Mouse (Mus musculus) lung, adult 18-20 months (tissue): ENCODE results near the gene Tshz2.

Experiments used
- DNase-seq, 2 experiments: peaks; one replicate each; pipeline ENCODE4 v3.0.0; 2022; ENCODE audit warnings: mixed read lengths in 2 of 2

The Tshz2 gene

GRCm38 (mm10) chr2:169952981-169953380 is 320.2 kb downstream of the Tshz2 start:
- DNase-seq: peak in 1 of 2 experiments; percentile 32

GRCm38 (mm10) chr2:169958736-169959573 is 326.1 kb downstream of the Tshz2 start:
- peak in 1 of 2 experiments; percentile 3 for DNase-seq

- DNase-seq: no peak
Observed at GRCm38 (mm10) chr2:169961463-169962230, 328.8 kb downstream of the Tshz2 start.

- no peak for DNase-seq
Observed at GRCm38 (mm10) chr2:169962231-169962600, 329.4 kb downstream of the Tshz2 start.

- no peak for DNase-seq
Observed at GRCm38 (mm10) chr2:169962776-169963175, 330.0 kb downstream of the Tshz2 start.

DNA sequence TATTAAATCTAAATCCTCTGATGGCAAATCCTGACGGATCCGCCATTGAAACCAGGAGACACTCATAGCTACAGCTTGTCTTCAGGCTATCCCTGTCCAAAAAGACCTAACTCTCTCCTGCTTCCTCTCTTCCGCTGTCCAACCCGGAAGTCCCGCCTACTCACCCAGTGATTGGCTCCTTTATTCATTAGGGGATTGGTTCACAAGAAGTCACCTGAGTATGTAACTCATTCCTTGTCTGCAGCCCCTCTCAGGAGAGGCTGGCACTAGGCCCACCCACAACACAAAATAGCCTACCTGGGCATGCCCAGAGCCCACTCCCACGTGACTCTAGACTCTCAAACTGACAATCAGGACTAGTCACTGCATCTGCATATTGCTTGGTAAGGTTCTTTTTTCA is 337.7 kb downstream of the Tshz2 start:
- no peak for DNase-seq

DNA sequence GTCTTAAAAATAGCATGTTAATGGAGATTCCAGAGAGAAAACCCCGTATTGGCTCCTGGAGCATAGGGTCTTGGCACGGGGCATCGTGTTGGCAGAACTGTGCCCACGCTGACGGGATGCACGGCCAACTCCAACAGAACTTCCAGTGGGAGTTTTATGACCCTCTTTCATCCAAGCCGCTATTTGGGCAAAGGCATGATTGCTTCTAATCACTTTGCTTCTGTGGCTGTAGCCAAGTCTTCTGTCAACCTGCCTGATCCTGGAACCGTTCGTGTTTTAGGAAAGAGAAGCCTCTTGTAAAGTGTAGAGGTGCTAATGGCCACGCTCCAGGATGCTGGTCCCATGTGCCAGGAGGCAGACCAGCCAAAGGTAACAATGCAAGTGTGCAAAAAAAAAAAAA is 350.1 kb downstream of the Tshz2 start:
- DNase-seq: no peak

GRCm38 (mm10) chr2:169987186-169987585 is 354.4 kb downstream of the Tshz2 start:
- DNase-seq: no peak

- no peak for DNase-seq
Observed at GRCm38 (mm10) chr2:169989186-169989585, 356.4 kb downstream of the Tshz2 start.

DNA sequence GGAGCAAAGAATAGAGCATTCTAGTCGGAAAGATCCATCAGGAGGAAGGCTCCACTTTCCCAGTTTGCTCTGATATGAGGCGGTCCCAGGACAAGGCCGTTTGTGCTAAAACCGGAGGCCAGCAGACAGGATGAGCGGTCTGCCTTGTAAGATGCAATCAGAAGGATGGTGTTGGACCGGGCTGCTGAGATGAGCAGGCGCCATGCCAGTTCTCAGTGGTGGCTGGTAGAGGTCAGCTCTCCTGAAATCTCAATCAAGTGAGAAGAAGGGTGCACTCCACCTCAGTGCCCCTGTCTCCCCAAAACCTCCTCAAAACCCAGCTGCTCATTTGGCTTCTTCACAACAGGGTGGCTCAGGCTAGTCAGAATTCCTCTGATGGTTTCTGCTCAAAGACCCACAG is 358.2 kb downstream of the Tshz2 start:
- no peak for DNase-seq

- peak in 1 of 2 experiments; percentile 7 for DNase-seq
Observed at GRCm38 (mm10) chr2:169995987-169996386, 363.2 kb downstream of the Tshz2 start.

DNA sequence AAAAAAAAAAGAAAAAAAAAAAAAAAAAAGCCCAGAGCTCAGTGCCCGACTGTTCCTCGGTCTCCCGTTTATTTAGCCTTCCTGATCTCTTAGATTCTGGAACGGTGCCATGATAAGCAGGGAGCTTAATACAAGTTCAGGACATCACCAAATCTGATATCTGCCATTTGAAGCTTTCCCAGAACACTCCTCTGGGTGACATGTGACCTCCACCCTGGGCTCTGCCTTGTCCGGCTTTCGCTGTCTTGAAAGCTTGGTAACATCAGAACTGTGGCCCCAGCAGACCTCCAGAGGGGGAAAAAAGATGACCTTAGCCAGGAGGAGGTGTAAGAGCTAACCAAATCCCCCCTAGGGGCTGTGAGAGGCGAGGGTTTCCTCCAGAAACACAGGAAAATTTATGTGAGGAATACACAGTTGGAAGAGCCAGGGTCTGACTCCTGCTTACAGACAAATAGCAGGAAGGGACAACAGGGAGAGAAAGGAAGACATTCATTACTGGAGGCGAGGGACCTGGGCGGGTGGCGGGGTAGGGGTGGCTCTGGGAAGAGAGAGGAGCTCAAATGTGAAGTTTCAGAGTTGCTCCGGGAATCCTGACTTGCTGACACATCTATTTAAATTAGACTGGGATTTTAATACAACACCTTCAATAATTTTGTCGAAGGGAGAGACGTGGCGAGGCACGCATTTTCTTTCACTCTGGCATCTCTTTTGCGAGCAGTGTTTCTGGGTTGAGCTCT is 363.9 kb downstream of the Tshz2 start:
- no peak for DNase-seq

DNA sequence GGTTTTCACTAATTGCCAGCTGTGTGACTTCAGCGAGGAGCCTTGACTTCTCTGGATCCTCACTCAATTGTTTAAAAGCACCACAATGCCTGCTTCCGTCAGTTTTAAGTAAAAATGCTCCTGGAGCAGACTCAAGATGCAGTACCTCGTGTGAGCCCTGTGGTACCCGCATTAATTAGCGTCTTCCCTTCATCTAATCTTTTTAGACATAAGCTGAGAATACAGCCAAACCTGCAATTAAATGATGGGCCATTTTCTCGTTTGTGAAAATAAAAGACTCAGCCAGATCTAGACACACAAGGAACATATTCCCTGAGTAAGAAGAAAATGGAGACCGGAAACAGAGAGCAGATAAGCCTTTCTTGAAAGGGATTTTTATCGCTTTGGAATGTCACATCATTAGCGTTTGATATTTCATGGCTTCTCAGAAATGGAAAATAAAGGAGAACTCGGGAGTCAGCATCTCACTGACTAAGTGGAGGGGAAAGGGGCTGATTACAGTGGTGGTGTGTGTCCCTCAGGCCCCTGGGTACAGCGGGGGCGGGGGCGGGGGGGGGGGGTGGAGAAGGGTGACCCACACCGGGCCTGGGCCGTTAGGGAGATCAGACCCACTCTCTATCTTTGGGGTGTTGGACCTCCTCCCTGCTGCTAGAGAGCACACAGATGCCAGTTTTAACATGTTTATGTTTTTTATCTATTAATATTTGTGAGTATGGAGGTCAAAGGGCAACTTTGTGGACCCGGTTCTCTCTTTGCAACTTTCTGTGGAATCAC is 364.6 kb downstream of the Tshz2 start:
- DNase-seq: no peak

GRCm38 (mm10) chr2:169998878-169999337 is 366.1 kb downstream of the Tshz2 start:
- no peak for DNase-seq

- peak; percentile 72 to 79 for DNase-seq
Observed at GRCm38 (mm10) chr2:170002594-170003504, 370.0 kb downstream of the Tshz2 start.

- DNase-seq: no peak
Observed at GRCm38 (mm10) chr2:170003666-170004065, 370.9 kb downstream of the Tshz2 start.

DNA sequence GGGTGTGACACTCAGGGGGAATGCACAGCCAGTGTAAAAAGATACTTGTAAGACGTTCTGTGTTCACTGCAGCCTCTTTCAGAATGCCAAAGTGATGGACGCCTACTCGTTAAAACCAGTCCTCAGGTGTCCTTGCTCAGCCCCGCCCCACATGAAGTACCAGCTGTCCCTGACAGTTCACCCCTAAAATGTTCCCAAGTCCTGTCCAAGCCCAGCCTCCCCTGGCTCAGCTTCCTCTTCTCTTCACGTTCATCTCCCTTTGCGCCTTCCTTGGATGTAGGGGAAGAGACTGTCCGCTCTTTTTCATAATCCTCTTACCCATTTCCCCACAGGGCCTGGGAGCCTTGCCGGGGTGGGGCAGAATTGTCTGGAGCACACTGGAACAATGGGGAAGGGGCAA is 374.0 kb downstream of the Tshz2 start:
- peak in 1 of 2 experiments; percentile 20 for DNase-seq

DNA sequence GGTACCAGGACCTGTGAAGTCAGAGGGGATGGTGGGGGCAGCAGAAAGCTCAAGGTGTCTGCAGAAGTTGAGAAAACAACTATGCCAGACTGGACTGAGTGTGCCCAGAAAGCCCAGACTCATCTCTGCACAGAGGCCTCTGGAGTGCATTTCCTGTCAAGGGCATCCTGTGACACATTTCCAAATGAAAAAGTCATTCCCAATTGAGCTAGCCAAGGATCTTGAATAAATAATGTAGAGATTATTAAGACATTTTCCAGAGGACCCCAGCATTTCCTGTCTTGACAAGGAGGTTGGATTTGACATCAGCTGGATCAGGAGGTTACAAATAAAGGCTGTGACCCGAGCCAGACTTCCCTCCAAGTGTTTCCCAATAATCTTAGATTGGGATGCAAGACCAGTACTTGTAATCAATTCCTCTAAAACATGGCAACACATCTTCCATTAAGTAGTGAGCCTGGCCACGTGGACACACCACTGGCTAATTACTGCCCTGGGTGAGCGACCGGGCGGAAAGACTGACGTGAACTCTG is 374.7 kb downstream of the Tshz2 start:
- DNase-seq: peak in 1 of 2 experiments; percentile 15

- DNase-seq: no peak
Observed at GRCm38 (mm10) chr2:170009729-170010128, 376.9 kb downstream of the Tshz2 start.

DNA sequence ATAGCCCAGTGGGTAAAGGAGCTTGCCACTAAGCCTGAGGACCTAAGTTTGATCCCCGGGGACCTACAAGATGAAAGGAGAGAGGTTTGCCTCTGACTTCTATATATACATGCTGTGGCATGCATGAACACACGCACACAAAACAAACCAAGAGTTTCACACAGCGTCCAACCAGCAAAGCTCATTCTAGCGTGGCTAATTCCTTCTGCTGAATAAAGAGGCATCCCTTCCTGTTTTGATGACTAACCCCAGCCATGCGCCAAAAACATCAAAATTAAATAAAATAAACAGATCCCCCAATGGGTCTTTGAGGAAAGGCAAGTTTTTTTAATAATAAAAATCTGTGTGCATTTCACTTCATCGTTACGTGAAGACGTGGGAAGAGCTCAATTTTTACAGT is 379.0 kb downstream of the Tshz2 start:
- DNase-seq: no peak

- no peak for DNase-seq
Observed at GRCm38 (mm10) chr2:170017302-170017701, 384.5 kb downstream of the Tshz2 start.
